Mouse (Mus musculus): ENCODE data around the gene Il18rap.

Gene Il18rap

DNA sequence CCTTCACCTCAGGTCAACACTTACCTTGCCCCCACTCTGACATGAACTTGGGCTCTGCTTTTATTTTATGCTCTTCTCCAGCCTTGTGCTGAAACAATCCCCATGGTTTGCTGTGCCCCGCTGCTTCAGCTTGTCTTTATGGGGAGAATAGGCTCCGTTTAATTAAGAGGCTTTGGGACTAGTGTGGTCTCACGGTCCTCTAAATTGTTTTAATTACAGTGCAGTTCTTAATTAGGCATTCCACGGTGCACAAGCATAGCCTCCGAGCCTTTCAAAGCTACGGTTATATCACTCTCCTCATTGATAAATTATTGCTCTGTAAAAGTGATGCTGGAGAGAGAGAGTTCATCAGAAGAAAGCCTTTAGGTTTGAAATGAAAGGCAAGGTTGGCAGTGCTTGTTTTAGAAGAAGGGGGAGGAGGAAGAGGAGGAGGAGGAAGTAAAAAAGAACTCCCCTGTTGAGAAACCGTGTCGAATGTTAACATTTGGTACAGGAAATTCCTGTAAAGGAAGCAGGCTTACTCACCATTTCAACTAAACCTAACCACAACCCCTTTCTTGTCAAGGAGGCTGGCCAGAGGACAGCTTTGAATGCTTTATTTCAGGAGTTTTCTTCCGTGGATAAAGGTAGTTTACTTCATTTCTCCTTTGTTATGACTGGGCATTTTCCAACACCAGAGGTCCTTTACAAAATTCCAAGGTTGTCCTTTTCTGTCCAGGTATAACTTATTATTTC, at the start of gene Il18rap:
TSS of gene Il18rap (plus strand) at position 512 of the 735 bp plus-strand sequence.
- DNase-seq (ENCODE audit: low read depth) = peak; percentile 59

DNA sequence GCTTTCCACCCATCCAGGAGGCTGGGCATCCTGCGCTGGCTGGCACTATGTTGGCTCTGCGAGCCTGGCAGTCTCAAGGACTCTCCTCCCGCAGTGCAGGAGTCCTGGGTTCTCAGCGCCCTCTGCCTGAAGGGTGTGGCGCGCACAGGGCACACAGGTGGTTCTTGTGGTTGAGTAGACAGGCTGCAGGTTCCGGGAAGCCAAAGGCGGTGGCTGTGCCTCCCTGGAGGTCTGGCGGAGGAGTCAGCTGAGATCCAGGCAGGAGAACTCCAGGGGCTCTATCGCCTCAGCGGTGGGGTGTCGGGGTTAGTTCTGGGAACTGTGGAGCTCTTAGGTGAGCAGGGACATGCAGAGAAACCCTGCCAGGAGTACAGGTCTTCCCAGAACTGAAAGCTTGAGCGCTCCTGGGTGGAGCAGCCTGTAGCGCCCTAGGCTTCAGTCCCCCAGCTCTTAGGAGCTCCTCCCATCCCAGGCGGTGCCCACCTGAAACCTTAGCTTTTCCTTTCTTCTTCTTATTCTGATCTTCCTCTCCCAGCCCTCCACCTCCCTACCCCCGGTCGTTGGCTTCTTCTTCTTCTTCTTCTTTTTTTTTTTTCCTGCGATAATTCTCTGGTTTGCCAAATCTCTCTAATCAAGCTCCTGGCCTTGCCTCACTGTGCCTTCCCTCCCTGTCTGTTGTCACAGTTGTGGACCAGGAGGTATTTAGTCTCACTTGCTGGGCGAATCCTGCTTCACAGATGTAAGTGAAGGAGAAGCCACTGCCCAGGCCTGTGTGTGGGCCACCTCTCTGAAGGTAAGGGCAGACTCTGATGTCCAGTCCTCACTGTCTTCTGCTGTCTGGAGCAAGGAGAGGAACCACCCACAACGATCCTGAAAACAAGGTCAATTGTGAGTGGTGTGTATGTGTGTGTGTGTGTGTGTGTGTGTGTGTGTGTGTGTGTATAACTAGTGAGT, 49.4 kb upstream of the Il18rap start, which contains the start of gene Il18r1:
TSS of gene Il18r1 (plus strand) at position 76 of the 954 bp plus-strand sequence.
- DNase-seq (ENCODE audit: low read depth) = peak; percentile 81

DNA sequence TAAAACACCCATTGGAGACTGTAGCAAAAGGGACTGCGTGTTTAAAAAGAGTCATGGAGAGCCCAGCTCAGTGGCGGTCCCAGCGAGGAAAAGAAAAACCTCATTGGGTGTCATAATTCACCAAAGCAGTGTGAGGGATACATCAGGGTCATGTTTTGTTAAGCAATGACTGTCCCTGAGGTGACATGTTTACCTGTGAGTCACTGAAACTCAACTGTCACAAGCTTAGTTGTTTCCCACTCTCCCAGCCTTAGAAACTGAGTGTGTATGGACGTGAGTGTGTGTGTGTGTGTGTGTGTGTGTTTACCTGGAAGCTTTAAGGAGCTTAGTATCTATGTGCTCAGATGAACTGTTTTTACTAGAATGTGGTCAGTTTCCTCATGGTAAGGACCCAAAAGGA, 47.9 kb upstream of the Il18rap start:
- no peak for DNase-seq (ENCODE audit: low read depth)

DNA sequence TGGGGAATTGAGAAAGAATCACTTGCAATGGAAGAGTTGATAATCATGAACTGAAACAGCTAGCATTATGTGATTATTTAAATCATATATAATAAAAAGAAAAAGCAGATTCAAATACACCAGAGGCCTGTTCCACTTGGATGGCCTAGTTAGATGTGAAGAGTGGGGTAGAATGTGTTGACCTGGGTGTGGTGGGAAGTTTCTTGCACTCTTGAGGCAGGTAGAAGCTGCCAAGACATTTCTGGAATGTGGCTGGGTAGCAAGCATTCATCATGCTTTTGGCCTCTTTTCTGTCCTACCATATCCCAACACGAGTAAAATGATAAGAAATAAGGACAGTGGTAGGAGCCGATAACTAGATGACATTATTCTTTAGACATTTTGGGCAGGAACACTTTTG, 46.4 kb upstream of the Il18rap start:
- no peak for DNase-seq (ENCODE audit: low read depth)

DNA sequence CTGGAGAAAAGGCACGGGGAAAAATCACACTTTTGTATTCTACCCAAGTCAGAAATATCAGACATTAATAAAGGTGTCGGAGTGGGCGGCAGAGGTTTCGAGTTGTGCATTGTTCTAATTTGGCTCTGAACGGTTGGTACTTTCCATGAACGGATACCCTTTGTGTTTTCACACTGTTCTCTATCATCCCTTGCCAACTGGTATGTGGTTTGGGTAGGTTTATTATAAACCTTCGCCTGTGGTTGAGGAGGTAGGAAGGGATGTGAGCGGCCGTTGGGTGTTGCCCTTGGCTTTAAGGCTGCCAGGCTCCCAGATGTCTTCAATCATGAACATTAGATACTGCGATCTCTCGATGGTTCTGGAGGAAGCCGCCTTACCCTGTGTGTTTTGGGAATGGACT, 45.3 kb upstream of the Il18rap start:
- peak; percentile 74 for DNase-seq (ENCODE audit: low read depth)

DNA sequence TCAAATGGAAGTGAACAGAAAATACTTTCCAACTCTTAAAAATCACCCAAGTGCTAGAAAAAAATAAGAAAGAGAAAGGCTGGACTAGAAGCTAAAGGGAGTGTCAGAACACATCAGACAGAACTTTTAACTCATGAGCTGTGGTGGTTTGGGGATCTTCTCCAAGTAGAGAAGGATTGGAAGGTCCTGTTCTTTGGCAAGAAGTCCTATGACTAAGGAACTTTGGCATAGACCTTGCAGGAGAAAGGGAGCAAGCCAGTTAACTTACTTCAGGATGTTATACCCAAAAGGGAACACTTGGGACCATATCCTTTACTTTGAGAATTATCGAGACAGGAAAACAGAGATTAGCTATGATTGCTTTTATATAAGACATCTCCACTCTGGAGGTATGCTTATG, 42.8 kb upstream of the Il18rap start:
- no peak for DNase-seq (ENCODE audit: low read depth)

DNA sequence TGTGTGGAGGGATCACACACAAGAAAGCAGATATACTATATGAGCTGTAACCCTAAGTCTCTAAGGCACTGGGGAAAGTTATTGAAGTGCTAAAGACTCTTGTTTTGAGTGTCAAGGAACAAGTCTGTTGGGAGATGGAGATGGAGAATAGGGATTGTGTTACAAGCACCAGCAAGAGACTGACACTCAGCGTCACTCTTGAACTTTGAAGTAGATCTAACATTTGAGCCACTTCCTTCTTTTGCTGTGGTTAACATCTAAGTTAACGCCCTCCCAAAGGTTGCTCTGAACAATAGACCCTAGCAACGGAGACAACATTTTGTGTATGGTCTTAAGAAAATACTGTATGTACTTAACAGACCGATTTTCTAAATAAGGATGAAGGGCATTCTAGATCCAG, 41.5 kb upstream of the Il18rap start:
- peak; percentile 81 for DNase-seq (ENCODE audit: low read depth)

DNA sequence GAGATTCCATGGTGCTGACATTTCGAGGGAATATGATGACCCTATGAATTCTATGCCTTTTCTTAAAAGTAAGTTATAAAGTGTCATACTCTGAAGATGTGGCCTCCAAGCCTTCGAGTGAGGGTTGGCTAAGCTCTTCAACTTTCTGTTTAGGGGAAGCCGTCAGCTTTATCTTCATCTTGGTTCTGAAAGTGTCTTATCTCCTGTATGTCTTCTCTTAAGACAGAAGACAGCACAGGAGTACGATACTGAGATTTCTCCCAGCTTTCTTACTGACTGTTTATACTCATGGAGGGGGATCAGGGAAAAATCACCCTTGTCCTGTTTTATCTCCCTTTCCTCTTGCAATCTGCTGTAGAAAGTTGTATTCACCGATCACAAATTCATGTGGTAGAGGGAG, 40.8 kb upstream of the Il18rap start:
- peak; percentile 66 for DNase-seq (ENCODE audit: low read depth)

DNA sequence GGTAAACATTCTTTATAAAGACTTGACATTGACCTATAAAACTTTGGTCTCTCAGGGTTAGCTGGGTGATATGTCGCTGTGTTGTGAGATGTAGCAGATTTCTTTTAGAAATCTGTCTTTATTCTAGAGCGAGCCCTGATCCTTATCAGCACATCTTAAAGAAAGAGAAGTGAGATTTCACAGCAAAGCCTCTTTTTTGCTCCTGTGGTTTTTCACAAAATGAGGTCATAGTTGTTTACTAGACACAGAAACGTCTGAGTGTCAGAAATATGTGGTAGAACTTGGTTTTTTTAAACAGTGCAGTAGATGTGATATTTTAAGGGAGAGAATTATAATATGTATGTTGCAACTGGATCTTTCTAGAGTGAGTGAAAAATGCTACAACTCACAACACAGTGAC, 39.5 kb upstream of the Il18rap start:
- peak; percentile 88 for DNase-seq (ENCODE audit: low read depth)

DNA sequence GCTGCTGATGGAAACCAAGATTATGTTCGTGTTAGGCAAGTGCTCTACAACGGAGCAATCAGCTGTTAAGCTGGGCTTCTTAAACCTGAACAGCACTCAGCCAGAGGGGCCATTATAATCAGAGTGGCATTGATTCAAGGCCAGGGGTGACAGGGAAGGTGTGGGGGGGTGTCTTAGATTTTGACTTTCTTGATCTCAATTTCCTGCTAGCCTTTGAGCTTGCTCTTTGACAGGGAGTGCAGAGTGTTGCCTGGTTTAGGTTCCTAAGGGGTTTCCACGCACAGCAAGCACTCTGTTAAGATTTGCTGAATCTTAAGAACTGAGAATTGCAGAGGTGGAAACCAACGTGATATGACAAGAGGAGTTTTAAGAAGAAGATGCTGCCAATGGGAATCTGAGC, 38.4 kb upstream of the Il18rap start:
- peak; percentile 71 for DNase-seq (ENCODE audit: low read depth)

DNA sequence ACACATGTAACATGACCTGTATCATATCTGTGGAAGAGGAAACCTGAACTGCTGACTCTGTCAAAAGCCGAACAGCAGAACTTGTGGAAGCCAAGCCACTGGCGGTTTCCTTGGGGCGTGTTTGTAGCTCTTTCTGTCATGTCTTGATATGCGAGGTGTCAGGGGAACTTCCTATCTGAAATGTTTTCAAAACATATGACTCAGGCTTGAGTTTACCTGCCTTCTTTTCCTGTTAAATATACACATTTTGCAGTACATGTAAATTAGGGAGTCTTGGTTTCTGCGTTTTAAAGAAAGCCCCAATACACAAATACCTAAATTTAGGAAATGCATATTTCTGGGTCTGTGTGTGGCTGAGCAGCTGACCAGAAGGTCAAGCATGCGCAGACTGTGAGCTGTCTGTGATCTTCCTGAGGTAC, 35.6 kb upstream of the Il18rap start:
- peak; percentile 83 for DNase-seq (ENCODE audit: low read depth)

DNA sequence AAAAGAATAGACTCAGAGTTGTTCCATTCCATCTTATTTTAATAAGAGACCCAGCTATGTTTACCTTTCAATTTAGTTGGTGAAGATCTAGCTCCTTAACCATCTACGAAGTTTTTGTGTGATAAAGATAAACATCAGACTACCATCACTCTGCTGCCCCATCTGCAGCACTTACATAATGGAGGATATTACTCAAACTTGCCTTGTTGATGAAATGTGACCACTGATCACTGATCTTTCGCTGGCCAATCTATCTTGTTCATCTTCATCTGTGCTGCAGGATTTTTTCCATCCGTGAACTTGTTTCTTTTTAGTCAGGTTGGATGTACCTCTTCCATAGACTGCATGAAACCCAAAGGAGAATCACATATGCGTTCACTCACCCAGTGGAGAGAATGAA, 20.6 kb upstream of the Il18rap start:
- no peak for DNase-seq (ENCODE audit: low read depth)

DNA sequence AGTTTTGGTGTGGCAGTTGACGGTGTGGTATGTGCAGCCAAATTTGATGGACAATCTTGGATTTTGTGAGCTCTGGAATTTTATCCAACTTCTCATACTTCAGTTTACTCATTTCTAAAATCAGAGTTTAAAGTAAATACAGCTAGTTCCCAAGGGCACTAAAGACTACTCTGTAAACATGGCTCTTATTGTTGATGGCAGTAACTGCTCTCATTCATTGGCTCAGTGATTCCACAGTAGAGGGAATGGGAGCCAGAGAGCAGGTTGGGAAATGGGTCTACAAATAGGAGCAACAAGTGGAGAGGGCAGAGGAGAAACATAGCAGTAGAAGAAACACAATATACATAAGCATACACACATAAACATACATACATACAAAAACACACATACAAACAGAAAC, 15.5 kb upstream of the Il18rap start:
- DNase-seq (ENCODE audit: low read depth) = no peak

DNA sequence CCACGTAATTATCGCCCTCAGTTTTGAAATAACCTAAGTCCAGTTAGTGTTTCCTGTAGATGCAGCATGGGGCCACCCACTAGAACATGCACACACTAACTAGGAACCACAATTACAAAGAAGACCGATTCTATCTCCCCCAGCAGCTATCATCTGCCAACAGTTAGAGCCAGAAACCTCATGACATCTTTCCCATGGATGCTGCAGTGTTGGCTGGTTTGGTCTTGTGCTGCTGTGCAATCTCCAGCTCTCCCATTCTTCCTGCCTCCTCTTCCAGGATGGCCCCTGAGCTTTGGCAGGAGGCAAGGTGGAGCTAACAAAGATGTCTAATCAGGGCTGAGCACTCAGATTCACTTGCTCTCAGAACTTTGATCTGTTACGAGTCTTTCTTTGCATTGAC, 14.0 kb upstream of the Il18rap start:
- no peak for DNase-seq (ENCODE audit: low read depth)

DNA sequence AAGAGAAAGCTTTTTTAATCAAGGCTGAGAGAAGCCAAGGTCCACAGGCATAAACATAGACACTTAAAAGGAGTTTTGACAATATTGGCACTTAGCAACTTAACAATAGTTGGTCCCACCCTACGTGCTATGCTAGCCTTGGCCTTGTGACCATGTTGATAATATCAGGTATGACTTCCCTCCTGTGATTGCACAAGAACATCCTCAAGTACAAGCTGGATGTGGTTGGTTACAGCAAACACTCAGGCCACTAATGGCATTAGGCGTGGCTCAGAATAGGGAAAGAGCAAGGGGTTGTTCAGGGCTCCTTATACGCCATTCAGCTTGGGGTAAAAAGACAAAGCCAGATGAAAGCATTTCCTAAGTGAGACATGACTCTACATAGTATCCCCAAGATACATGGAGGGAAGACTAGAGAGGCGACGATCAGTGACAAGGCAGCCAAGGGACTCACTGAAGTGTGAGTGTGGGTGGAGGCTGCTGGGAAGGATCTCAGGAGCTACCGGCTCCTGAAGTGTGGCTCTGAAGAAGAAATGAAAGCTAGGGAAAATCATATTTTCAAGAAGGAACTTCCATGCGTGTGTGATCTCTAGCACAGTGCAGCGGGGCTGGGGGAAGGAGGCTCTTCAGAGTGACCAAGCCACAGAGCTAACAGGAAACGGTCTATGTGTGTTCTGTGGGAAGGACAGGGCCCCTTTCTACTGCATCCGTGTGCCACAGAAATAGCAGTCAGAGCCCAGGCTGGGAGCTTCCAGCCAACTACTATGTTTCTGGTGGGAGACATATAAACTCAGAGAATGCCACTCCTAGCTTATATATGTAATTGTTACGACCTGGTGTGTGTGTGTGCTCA, 13.4 kb upstream of the Il18rap start:
- peak; percentile 11 for DNase-seq (ENCODE audit: low read depth)

DNA sequence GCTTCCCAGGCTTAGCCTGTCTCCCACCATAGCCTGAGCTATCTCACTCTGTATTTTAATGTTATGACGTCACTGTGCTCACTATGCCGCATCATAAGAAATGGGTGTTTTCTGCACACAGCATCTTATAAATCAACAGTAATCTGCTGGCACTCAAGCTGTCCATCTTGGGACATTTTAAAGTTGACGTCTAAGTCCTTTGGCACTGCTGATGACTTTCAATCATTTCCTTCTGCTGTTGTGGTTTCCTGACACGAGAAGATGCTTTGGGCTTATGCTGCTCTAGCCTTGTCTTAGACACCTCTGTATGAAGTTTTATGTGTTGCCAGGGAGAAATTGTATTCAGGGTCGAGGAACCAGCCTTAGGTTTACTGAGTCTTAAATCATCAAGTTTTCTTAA, 10.6 kb upstream of the Il18rap start:
- peak; percentile 20 for DNase-seq (ENCODE audit: low read depth)

DNA sequence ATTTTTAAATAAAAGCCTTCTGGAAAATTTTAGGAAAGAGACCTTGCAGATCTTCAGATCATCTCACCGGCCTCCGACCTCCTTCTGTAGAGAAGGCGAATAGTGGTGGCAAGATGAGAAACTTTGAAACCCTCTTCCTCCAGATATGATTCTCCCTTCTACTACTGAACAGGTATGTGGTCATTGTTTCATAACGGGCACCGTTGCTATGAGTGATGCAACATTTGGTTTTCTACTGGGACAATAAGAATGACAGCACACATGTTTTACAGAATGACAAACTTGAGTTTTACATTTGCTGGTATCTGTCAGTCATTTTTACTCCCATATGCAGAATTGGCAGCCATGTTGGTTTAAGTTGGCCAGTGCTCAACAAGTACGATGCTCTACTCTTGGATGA, 1.2 kb downstream of the Il18rap start:
- no peak for DNase-seq (ENCODE audit: low read depth)

DNA sequence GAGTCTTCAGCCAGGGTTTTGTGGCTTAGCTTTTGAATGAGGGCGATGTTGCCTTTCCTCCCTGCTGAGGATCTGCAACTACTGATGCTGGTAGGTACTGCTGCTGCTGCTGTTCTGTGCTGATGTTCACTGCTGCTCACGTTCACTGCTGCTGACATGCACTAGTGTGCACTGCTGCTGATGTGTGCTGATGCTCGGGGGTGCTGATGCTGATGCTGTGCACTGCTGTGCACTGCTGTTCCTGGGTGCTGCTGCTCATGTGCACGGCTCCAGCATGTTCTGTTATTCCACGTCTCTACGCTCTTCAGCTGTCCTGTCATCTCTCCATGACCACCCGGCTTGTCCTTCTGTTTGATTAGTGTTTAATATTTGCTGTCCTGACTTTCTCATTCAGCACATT, 7.8 kb downstream of the Il18rap start:
- no peak for DNase-seq (ENCODE audit: low read depth)

DNA sequence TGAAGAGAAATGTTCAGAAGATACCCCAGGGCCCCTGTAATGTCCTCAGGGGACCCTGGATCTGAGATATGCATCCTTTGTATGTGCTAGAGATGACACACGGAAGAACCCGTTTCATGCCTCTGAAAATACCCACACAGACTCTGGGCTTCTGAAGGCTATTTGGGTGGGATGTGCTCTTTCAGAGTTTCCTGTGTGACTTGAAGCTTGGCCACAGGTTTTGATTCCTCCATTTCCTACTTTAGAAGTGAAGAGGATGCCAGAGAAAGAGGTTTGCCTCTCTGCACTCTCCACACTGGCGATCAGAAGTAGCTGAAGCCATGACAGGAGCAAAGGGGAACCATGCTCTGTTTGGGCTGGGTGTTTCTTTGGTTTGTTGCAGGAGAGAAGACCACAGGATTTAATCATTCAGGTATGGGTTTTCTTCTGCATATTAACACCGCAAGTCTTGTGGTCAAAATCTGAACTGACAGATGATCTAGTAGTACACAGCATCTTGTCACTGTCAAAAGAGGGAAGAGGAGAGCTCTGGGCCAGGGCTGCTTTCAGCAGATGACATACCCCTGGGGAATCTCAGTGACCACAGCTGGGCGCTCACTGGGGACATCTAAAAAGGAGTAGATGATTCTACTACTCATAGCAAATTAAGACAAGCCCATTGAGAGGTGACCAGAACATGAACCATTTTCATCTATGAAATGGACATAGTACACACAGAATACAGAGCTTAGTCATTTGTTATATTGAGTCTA, 9.0 kb downstream of the Il18rap start:
- DNase-seq (ENCODE audit: low read depth) = no peak

DNA sequence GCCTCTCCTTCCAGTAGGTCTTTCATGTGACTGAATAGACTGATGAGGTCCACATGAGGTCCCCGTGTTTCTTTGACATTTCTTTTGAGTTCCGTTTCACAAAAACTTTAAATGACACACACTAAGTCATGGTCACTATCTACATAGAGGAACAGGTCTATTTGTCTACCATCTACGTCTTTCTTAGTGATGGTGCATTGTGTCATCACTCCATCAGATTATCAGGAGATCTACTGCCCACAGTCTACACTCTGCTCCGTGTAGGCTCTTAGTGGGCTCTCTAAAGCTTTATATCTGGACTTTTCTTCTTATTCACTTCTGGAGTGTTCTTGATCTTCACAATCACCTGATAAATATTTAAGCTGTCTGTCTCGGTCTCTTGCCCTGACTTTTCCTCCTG, 14.1 kb downstream of the Il18rap start:
- DNase-seq (ENCODE audit: low read depth) = no peak

DNA sequence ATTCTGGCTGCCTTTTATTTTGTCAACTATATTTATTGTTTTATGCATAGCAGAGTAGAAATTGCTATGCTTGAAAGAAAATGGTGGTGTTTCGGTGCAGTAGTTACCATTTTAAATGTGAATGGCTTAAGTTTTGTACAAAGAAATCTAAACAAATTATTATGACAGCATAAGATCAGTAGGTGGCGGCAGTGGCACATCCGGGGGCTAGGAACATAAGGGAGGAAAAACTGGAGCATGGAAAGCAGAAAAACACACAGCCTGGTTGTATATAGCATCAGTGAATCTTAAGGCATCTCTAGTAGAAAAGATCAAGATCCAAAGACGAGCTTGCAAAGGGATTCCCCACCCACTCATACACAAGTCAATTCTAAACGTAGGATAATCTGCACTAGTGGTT, 22.4 kb downstream of the Il18rap start:
- DNase-seq (ENCODE audit: low read depth) = no peak
